Mouse (Mus musculus) lung, adult 2 months (tissue): ENCODE data around the gene Actr6. TPM values are rescaled to one million over a fixed set of nuclear protein-coding genes. Genes with fewer than 3 reads are reported as not detected.

Source experiments
- DNase-seq: peaks from one replicate; pipeline ENCODE4 v3.0.0; 2022
- H3K4me1 ChIP-seq: fragments of 200-500 bp; 2 replicates; pipeline ENCODE4 v1.6.1; 2011; ENCODE audit warnings: low read length; ENCODE audit not compliant: control insufficient read depth, insufficient read depth
- H3K4me3 ChIP-seq: fragments of 200-500 bp; replicated peaks from 2 replicates; pipeline ENCODE3; 2011; ENCODE audit warnings: low read depth, mild to moderate bottlenecking, control low read depth, low read length; ENCODE audit errors: extremely low read depth
- CTCF ChIP-seq: fragments of 200-500 bp; IDR thresholded peaks from 2 replicates; pipeline ENCODE4 v1.5.1; 2011; ENCODE audit warnings: mild to moderate bottlenecking, low read length, control low read depth; ENCODE audit not compliant: insufficient read depth
- POLR2A ChIP-seq: fragments of 200-500 bp; IDR thresholded peaks from 2 replicates; pipeline ENCODE4 v1.6.1; 2011; ENCODE audit warnings: low read depth, mild to moderate bottlenecking, control low read depth, low read length, borderline replicate concordance; ENCODE audit errors: extremely low read depth
- WGBS: fragments of 180-500 bp; shearing (Covaris S2); methylation state at CpG from one replicate; pipeline ENCODE4 v1.1.7; 2018; 5-methylcytosine and 5-hydroxymethylcytosine counted together
- polyA plus RNA-seq: library from polyadenylated mRNA; depleted of rRNA; stranded (reverse); fragments of >200 nt; gene quantifications from 2 replicates; pipeline ENCODE4 v1.2.3, GENCODE M21; 2012

The Actr6 gene
- polyA plus RNA-seq, 1 experiment: 1.7 TPM

- WGBS: 65% methylated on average over 6 of the region's 6 CpGs
- no peak for DNase-seq
- TF ChIP-seq CTCF (no peak), POLR2A (no peak)
Observed at GRCm38 (mm10) chr10:89740995-89741394, 8.9 kb upstream of the Actr6 start.

GRCm38 (mm10) chr10:89739703-89740102 lies 7.6 kb upstream of the Actr6 start:
- H3K4me1 ChIP-seq: no peaks in the 10 kb centered on the region; the same call in 1 of the 2 replicates
- DNase-seq: no peak
- WGBS: 55% methylated on average over 6 of the region's 7 CpGs
- no peak overlapping the region for H3K4me3 ChIP-seq
- TF ChIP-seq POLR2A (no peak), CTCF (no peak)

More at GRCm38 (mm10) chr10:89740995-89741394, 8.9 kb upstream of the Actr6 start:
- no peak overlapping the region for H3K4me3 ChIP-seq
- H3K4me1 ChIP-seq: no peaks in the 10 kb centered on the region; the same call in 1 of the 2 replicates

DNA sequence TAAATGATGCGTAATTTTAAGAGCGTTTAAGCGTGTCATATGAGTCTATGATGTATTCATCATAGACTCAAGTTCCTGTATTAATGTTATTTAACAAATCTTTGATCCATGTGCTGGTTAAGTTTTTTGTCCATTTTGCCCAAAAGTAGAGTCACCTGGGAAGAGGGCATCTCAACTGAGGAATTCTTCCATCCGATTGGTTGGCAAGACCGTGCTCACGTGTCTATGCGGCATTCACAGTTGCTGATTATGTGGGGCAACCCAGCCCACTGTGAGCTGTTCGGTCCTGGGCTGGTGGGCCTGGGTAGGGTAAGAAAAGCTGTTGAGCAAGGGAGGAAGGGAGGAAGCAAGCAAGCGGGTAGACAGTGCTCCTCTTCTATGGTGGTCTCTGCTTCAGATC lies 6.3 kb upstream of the Actr6 start:
- H3K4me1 ChIP-seq: no peaks in the 10 kb centered on the region; the same call in 1 of the 2 replicates
- H3K4me3 ChIP-seq: no peak overlapping the region
- 92% methylated on average over 9 of the region's 9 CpGs for WGBS
- no peak for DNase-seq
- no peak for TF ChIP-seq CTCF

DNA sequence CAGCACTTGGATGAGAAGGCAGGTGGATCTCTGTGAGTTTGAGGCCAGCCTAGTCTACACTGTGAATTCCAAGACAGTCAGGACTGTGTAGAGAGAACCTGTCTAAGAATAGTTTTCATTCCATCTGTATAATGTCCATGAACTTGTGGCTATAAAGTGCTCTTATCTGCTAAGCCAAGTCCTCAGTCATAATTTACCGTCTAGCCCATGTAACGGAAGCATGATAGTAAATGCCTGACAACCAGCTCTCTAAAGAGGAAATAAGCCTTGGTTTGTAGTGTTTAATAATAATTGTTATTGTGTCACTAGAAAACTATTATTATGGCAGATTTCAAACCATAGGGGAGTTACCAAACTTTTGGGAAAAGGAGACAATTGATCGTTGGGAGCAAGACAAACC lies 5.8 kb upstream of the Actr6 start:
- TF ChIP-seq CTCF: no peak
- no peak for TF ChIP-seq POLR2A
- WGBS: 76% methylated on average over 3 of the region's 3 CpGs
- no peak for DNase-seq
- H3K4me3 ChIP-seq: no peak overlapping the region
- no peaks in the 10 kb centered on the region; the same call in 1 of the 2 replicates for H3K4me1 ChIP-seq

DNA sequence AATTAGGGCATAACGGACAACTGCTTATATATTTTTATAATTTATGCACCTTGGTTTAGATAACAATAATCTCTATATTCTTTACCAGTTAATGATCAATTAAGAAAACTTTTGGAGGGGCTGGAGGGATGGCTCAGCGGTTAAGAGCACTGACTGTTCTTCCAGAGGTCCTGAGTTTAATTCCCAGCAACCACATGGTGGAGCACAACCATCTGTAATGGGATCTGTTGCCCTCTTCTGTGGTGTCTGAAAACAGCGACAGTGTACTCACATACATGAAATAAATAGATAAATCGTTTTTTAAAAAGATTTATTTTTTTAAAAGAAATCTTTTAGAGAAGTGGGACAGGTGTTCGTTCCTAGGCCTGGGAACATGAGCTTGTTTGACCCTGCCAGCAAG lies 5.0 kb upstream of the Actr6 start:
- TF ChIP-seq CTCF: no peak
- TF ChIP-seq POLR2A: no peak
- WGBS: 39% methylated on average over 5 of the region's 5 CpGs
- DNase-seq: no peak
- Histone ChIP-seq H3K4me1 (no peaks in the 10 kb centered on the region; the same call in 1 of the 2 replicates), H3K4me3 (no peak overlapping the region)

GRCm38 (mm10) chr10:89731341-89731740 lies 754 bp downstream of the Actr6 start:
- Histone ChIP-seq H3K4me3 (peak overlapping the region; percentile 28), H3K4me1 (no peaks in the 10 kb centered on the region; the same call in 1 of the 2 replicates)
- 14% methylated on average over 5 of the region's 5 CpGs for WGBS
- TF ChIP-seq CTCF: no peak
- TF ChIP-seq POLR2A: no peak
- no peak for DNase-seq

- Histone ChIP-seq H3K4me1 (no peaks in the 10 kb centered on the region; the same call in 1 of the 2 replicates), H3K4me3 (no peak overlapping the region)
- no peak for TF ChIP-seq CTCF
- TF ChIP-seq POLR2A: no peak
- no peak for DNase-seq
- 88% methylated on average over 6 of the region's 6 CpGs for WGBS
Observed at GRCm38 (mm10) chr10:89730386-89730785, 1.7 kb downstream of the Actr6 start.

DNA sequence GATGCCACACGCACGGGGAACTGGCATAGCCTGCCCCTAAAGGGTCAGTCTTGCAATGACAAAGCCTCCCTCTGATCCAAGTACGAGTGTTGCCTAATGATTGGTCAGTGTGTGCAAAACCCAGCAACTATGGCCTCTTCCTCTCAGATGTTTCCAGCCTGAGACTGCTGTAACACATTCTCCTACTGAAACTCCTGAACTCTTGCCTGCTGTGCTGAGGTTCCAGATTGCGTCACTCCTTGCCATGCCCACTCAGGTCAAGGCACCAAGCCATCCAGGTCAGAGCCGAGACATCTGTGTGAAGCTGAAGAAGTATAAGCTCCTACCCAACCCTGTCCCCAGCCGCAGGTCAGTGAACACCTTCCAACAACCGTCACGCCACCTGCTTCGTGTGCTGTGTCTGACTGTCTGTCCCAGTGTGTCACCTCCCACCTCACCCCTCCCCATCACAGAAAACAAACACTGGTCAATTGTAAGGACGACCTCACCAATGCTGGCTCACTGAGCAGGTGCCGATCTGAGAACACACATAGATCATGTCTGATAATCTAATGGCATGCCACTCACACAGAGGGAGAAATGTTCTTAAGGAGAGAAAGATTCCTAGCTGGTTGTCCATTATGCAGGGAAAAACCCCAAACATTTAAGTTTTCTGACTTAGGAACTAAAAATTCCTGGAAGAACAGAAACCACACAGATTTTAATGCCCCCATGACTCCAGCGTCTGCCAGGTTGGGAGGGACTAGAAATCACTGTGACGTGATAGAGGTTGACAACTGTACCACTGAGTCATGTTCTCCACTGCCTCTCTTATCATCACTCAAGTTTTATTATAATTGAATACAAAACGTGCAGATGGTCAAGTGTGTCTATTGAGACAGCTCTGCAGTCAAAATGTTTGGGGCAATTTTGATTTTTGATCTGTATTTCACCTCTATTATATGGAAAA lies 9.6 kb downstream of the Actr6 start:
- TF ChIP-seq CTCF (no peak), POLR2A (no peak)
- WGBS: 81% methylated on average over 14 of the region's 14 CpGs
- H3K4me1 ChIP-seq: no peaks in the 10 kb centered on the region
- no peak for DNase-seq
- no peak overlapping the region for H3K4me3 ChIP-seq

- 88% methylated on average over 3 of the region's 3 CpGs for WGBS
- no peak for DNase-seq
- Histone ChIP-seq H3K4me3 (no peak overlapping the region), H3K4me1 (no peaks in the 10 kb centered on the region)
- TF ChIP-seq POLR2A: no peak
- TF ChIP-seq CTCF: no peak
Observed at GRCm38 (mm10) chr10:89720796-89721195, 11.3 kb downstream of the Actr6 start.

- DNase-seq: no peak
- Histone ChIP-seq H3K4me1 (no peaks in the 10 kb centered on the region), H3K4me3 (no peak overlapping the region)
- TF ChIP-seq CTCF (no peak), POLR2A (no peak)
Observed at GRCm38 (mm10) chr10:89720252-89720651, 11.8 kb downstream of the Actr6 start.
